Mouse (Mus musculus) liver, embryonic 16.5 days (tissue): ENCODE measurements at regions not wholly inside any gene's neighbourhood (a gene's known extent, or its start where the extent isn't known, plus 50 kb on each side); places are given as distances from the start of the nearest gene placed in this dataset.

Source experiments
- ATAC-seq: fragments of 200-750 bp; cut with Nextera tagmentation; 2 replicates; pipeline ENCODE4 v1.8.0; 2017; ENCODE audit warnings: low read depth, mild to moderate bottlenecking, moderate number of reproducible peaks, moderate library complexity
- H3K27ac ChIP-seq: fragments of 300-500 bp; sonication (generic); 2 replicates; pipeline ENCODE4 v1.5.1; 2014; ENCODE audit warnings: mild to moderate bottlenecking, low read length
- H3K27me3 ChIP-seq: fragments of 300-500 bp; sonication (generic); 2 replicates; pipeline ENCODE4 v1.6.1; 2014; ENCODE audit warnings: low read depth, low read length, mixed read lengths; ENCODE audit not compliant: control insufficient read depth, insufficient read depth
- H3K36me3 ChIP-seq: fragments of 300-500 bp; sonication (generic); 2 replicates; pipeline ENCODE4 v1.6.1; 2014; ENCODE audit warnings: mild to moderate bottlenecking; ENCODE audit not compliant: control insufficient read depth, insufficient read depth
- H3K4me1 ChIP-seq: fragments of 300-500 bp; sonication (generic); 2 replicates; pipeline ENCODE4 v1.6.1; 2014; ENCODE audit warnings: low read depth, low read length, mixed read lengths; ENCODE audit not compliant: control insufficient read depth
- H3K4me2 ChIP-seq: fragments of 300-500 bp; sonication (generic); 2 replicates; pipeline ENCODE4 v1.6.1; 2014; ENCODE audit warnings: low read depth, low read length, mixed read lengths
- H3K4me3 ChIP-seq: fragments of 300-500 bp; sonication (generic); 2 replicates; pipeline ENCODE4 v1.5.1; 2014; ENCODE audit warnings: low read depth, mild to moderate bottlenecking, low read length
- H3K9ac ChIP-seq: fragments of 300-500 bp; sonication (generic); 2 replicates; pipeline ENCODE4 v1.6.1; 2014; ENCODE audit warnings: low read depth, low read length
- H3K9me3 ChIP-seq: fragments of 300-500 bp; sonication (generic); replicated peaks from 2 replicates; pipeline ENCODE4 v1.6.1; 2016; ENCODE audit warnings: low read length; ENCODE audit not compliant: control insufficient read depth
- WGBS: fragments of 180-500 bp; shearing (Covaris S2); extraction: QIAGEN DNeasy Blood & Tissue Kit; methylation state at CpG from one replicate; pipeline ENCODE4 v1.1.7; 2014; ENCODE audit not compliant: insufficient replicate concordance; 5-methylcytosine and 5-hydroxymethylcytosine counted together

GRCm38 (mm10) chr6:144897526-144897925 is 115.7 kb upstream of the Sox5 start:
- Histone ChIP-seq H3K9me3 (no peaks in the 10 kb centered on the region), H3K9ac (no peak overlapping the region), H3K36me3 (no peaks in the 10 kb centered on the region), H3K4me2 (no peak overlapping the region), H3K27ac (no peak overlapping the region), H3K4me3 (no peak overlapping the region), H3K4me1 (peaks cover 16% of the 10 kb centered on the region), H3K27me3 (no peaks in the 10 kb centered on the region)
- no peak for ATAC-seq
- 55% methylated on average over 3 of the region's 3 CpGs for WGBS

GRCm38 (mm10) chr6:144890914-144891313 is 109.1 kb upstream of the Sox5 start:
- WGBS: 25% methylated on average over 2 of the region's 2 CpGs
- no peaks in the 10 kb centered on the region for H3K27me3 ChIP-seq
- H3K4me2 ChIP-seq: no peak overlapping the region
- H3K36me3 ChIP-seq: no peaks in the 10 kb centered on the region
- no peaks in the 10 kb centered on the region for H3K9me3 ChIP-seq
- ATAC-seq: no peak
- no peaks in the 10 kb centered on the region for H3K4me1 ChIP-seq
- H3K9ac ChIP-seq: no peak overlapping the region
- H3K27ac ChIP-seq: no peak overlapping the region
- H3K4me3 ChIP-seq: no peak overlapping the region

DNA sequence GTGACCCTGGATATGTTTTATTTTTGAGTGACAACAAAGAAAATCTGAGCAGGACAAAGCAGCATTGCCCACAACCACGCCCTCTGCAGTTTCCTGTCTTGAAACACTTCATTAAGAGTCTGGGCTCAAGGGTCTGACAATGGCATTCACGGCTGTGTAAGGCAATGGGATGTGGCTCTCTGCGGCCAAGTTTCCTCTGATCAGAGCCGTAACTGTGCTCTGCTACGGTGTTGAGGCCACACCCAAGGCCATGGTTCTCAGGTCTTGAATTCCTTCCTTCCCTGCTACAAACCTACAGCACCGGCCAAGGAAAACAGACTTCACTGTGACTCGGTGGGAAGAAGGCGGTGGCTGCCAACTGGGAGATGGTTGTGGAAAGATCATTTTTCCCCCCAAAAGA is 108.4 kb upstream of the Sox5 start:
- Histone ChIP-seq H3K36me3 (no peaks in the 10 kb centered on the region), H3K4me2 (no peak overlapping the region), H3K27me3 (no peaks in the 10 kb centered on the region), H3K9me3 (no peaks in the 10 kb centered on the region), H3K4me1 (no peaks in the 10 kb centered on the region), H3K9ac (no peak overlapping the region), H3K4me3 (no peak overlapping the region), H3K27ac (no peak overlapping the region)
- ATAC-seq: no peak
- WGBS: 38% methylated on average over 8 of the region's 8 CpGs

GRCm38 (mm10) chr6:144883117-144883516 is 101.3 kb upstream of the Sox5 start:
- Histone ChIP-seq H3K4me1 (no peaks in the 10 kb centered on the region), H3K27ac (no peak overlapping the region), H3K4me3 (no peak overlapping the region), H3K27me3 (no peaks in the 10 kb centered on the region), H3K9ac (no peak overlapping the region), H3K4me2 (no peak overlapping the region), H3K36me3 (no peaks in the 10 kb centered on the region), H3K9me3 (no peaks in the 10 kb centered on the region)
- 64% methylated on average over 4 of the region's 4 CpGs for WGBS
- no peak for ATAC-seq

DNA sequence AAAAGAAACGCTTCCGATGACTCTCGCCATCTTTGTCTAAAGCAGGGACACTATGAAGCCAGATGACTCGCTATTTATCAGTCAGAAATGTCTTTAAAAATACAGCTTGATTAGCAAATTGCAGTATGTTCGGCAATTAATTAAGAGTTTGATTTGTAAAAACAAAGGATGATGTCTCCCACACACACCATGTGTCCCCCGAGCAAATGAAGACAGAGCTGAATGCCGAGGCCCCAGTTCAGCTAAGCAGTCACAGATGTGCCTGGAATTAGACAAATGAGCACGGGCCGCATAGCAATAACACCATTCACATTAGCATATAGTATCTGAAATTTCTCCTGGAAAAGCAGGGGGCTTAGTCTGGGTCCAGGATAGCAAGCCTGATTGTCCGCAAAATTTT is 98.3 kb upstream of the Sox5 start:
- WGBS: 81% methylated on average over 10 of the region's 10 CpGs
- Histone ChIP-seq H3K27me3 (no peaks in the 10 kb centered on the region), H3K4me2 (no peak overlapping the region), H3K4me1 (peaks cover 3% of the 10 kb centered on the region), H3K9ac (no peak overlapping the region), H3K27ac (no peak overlapping the region), H3K4me3 (no peak overlapping the region), H3K9me3 (no peaks in the 10 kb centered on the region), H3K36me3 (no peaks in the 10 kb centered on the region)
- no peak for ATAC-seq

- no peak overlapping the region for H3K4me3 ChIP-seq
- H3K27me3 ChIP-seq: no peaks in the 10 kb centered on the region
- H3K36me3 ChIP-seq: no peaks in the 10 kb centered on the region
- H3K4me2 ChIP-seq: no peak overlapping the region
- no peak overlapping the region for H3K9ac ChIP-seq
- H3K9me3 ChIP-seq: no peaks in the 10 kb centered on the region
- H3K4me1 ChIP-seq: peaks cover 3% of the 10 kb centered on the region
- WGBS: 73% methylated on average over 12 of the region's 12 CpGs
- ATAC-seq: no peak
- no peak overlapping the region for H3K27ac ChIP-seq
Observed at GRCm38 (mm10) chr6:144876758-144877157, 95.0 kb upstream of the Sox5 start.

GRCm38 (mm10) chr6:144875862-144876261 is 94.1 kb upstream of the Sox5 start:
- peak; percentile 80 for ATAC-seq
- 42% methylated on average over 9 of the region's 9 CpGs for WGBS
- no peak overlapping the region for H3K4me2 ChIP-seq

DNA sequence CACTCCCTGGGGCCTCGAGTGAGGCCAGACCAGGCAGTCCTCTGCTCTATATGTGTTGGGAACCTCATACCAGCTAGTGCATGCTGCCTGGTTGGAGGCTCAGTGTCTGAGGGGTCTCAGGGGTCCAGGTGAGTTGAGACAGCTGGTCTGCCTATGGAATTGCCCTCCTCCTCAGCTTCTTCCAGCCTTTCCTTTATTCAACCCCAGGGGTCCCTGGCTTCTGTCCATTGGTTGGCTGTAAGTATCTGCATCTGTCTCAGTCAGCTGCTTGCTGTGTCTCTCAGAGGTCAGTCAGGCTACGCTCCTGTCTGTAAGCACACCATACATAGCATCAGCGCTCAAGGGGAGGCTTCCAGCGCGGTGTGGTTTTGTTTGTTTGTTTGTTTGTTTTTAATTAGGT is 92.5 kb upstream of the Sox5 start:
- Histone ChIP-seq H3K27me3 (no peaks in the 10 kb centered on the region), H3K4me2 (no peak overlapping the region), H3K9ac (no peak overlapping the region), H3K9me3 (no peaks in the 10 kb centered on the region), H3K4me1 (peaks cover 3% of the 10 kb centered on the region), H3K4me3 (no peak overlapping the region), H3K27ac (no peak overlapping the region), H3K36me3 (no peaks in the 10 kb centered on the region)
- WGBS: 72% methylated on average over 5 of the region's 5 CpGs
- no peak for ATAC-seq

More at GRCm38 (mm10) chr6:144875862-144876261, 94.1 kb upstream of the Sox5 start:
- Histone ChIP-seq H3K27ac (no peak overlapping the region), H3K36me3 (no peaks in the 10 kb centered on the region), H3K9me3 (no peaks in the 10 kb centered on the region), H3K4me3 (no peak overlapping the region), H3K9ac (no peak overlapping the region), H3K4me1 (peaks cover 3% of the 10 kb centered on the region), H3K27me3 (no peaks in the 10 kb centered on the region)

- H3K9me3 ChIP-seq: no peaks in the 10 kb centered on the region
- H3K4me3 ChIP-seq: no peak overlapping the region
- no peak overlapping the region for H3K9ac ChIP-seq
- H3K27ac ChIP-seq: no peak overlapping the region
- no peaks in the 10 kb centered on the region for H3K36me3 ChIP-seq
- H3K4me2 ChIP-seq: no peak overlapping the region
- 73% methylated on average over 8 of the region's 8 CpGs for WGBS
- no peaks in the 10 kb centered on the region for H3K27me3 ChIP-seq
- peaks cover 3% of the 10 kb centered on the region for H3K4me1 ChIP-seq
- no peak for ATAC-seq
Observed at GRCm38 (mm10) chr6:144870949-144871348, 89.2 kb upstream of the Sox5 start.

DNA sequence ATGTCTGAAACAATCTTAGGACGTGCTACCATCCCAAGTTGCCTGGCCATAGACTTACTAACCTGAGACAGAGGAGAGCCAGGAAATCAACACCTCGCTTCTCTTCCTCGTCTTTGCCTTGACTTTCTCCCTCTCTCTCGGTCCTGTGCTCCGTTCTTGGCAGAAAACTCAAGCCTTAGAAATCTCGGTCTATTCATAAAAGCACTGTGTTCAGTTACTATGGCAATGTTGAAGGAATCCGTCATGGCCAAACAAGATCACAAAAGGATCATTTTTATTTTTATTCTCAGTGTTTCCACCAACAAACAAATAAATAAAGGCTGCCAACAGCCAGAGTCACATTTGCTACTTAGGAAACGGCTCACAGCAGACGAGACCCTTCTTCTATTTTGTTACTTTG is 85.6 kb upstream of the Sox5 start:
- H3K4me3 ChIP-seq: no peak overlapping the region
- no peak overlapping the region for H3K27ac ChIP-seq
- H3K4me2 ChIP-seq: no peak overlapping the region
- H3K4me1 ChIP-seq: no peaks in the 10 kb centered on the region
- no peak overlapping the region for H3K9ac ChIP-seq
- H3K27me3 ChIP-seq: no peaks in the 10 kb centered on the region
- H3K36me3 ChIP-seq: no peaks in the 10 kb centered on the region
- no peak for ATAC-seq
- 66% methylated on average over 9 of the region's 9 CpGs for WGBS
- no peaks in the 10 kb centered on the region for H3K9me3 ChIP-seq
